Mouse (Mus musculus) ES-Bruce4 (cell line): ENCODE measurements around the gene Mok. TPM values are rescaled to one million over a fixed set of nuclear protein-coding genes. Genes with fewer than 3 reads are reported as not detected.

ENCODE experiments used
- H3K27ac ChIP-seq: 2 replicates; pipeline ENCODE4 v1.5.1; 2012; ENCODE audit warnings: low read length, inconsistent platforms; ENCODE audit not compliant: insufficient read depth
- H3K27me3 ChIP-seq: 2 replicates; pipeline ENCODE4 v1.6.1; 2012; ENCODE audit warnings: mild to moderate bottlenecking, low read length, inconsistent platforms; ENCODE audit not compliant: control insufficient read depth, poor library complexity, insufficient read depth, severe bottlenecking
- H3K36me3 ChIP-seq: 2 replicates; pipeline ENCODE4 v1.6.1; 2012; ENCODE audit warnings: inconsistent platforms, mild to moderate bottlenecking, low read length, moderate library complexity; ENCODE audit not compliant: control insufficient read depth, poor library complexity, insufficient read depth, severe bottlenecking
- H3K4me1 ChIP-seq: one replicate; pipeline ENCODE4 v1.8.1; 2011; ENCODE audit warnings: low read length; ENCODE audit not compliant: control insufficient read depth, insufficient read depth
- H3K4me3 ChIP-seq: 2 replicates; pipeline ENCODE4 v1.5.1; 2011; ENCODE audit warnings: low read depth, mild to moderate bottlenecking, low read length
- H3K9ac ChIP-seq: 2 replicates; pipeline ENCODE4 v1.6.1; 2012; ENCODE audit warnings: low read depth, mild to moderate bottlenecking, inconsistent platforms; ENCODE audit not compliant: poor library complexity, severe bottlenecking
- H3K9me3 ChIP-seq: replicated peaks from 2 replicates; pipeline ENCODE4 v1.6.1; 2012; ENCODE audit warnings: mild to moderate bottlenecking, low read length, inconsistent platforms; ENCODE audit not compliant: control insufficient read depth, poor library complexity, insufficient read depth, severe bottlenecking
- CTCF ChIP-seq: IDR thresholded peaks from one replicate; pipeline ENCODE4 v1.8.1; 2011; ENCODE audit warnings: low read depth, low read length
- EP300 ChIP-seq: IDR thresholded peaks from 2 replicates; pipeline ENCODE4 v1.6.1; 2011; ENCODE audit warnings: low read depth, low read length; ENCODE audit not compliant: insufficient read depth
- POLR2A ChIP-seq: IDR thresholded peaks from one replicate; pipeline ENCODE4 v1.8.1; 2011; ENCODE audit warnings: low read length; ENCODE audit not compliant: insufficient read depth
- polyA plus RNA-seq: library from polyadenylated mRNA; stranded (reverse); fragments of >200 nt; gene quantifications from 2 replicates; pipeline ENCODE4 v1.2.4, GENCODE M21; 2011; ENCODE audit warnings: low read depth; ENCODE audit not compliant: missing spikeins, insufficient read depth, insufficient read length

Mok gene
- polyA plus RNA-seq, 1 experiment = 33.4 TPM

DNA sequence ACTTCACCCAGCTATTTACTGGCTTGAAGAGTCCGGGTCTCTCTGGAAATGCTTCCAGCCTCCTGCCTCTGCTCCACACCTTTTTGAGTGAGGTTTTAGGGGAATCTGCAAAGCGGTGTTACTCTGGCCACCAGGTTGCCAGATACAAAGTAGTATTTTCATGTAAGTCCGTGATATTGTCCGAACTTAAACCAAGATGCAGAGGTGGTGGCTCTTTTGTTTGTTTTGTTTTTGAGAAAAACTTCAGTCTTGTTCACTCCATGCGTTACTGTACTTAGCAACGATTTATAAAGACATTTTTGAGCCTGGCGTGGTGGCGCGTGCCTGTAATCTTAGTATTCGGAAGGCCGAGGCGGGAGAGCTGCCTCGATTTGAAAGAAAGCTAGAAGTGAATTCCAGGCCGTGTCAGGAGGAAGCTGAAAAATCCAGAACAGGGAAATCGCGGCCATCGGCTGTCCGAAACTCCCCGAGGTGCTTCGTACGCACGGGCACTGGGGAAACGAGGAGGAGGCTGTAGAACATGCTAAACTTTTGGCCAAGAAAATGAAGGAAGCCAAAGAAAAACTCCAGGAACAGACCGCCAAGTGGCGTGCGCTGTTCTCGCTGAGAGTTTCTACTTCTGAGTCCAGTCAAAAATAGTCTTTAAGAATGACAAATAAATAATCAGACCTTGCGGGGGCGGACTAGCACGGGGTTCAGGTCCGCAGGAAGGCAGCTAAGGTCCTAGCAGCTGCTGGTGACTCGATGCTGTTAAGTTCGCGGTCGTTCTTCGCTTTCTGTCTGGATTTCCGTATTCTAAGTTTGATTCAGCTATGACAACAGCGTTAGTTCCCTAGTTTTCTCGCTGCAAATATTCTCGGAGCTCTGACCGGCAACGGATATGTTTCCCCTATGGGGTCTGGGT is 3.7 kb upstream of the Mok start:
- peak overlapping the region; percentile 88 for H3K4me3 ChIP-seq
- TF ChIP-seq CTCF (no peak), POLR2A (no peak), EP300 (no peak)
- peak overlapping the region; percentile 34; the same call in 1 of the 2 replicates for H3K27ac ChIP-seq
- no peaks in the 10 kb centered on the region for H3K27me3 ChIP-seq
- H3K36me3 ChIP-seq = no peaks in the 10 kb centered on the region
- no peaks in the 10 kb centered on the region for H3K9me3 ChIP-seq
- peak overlapping the region; percentile 74 for H3K9ac ChIP-seq
- no peaks in the 10 kb centered on the region for H3K4me1 ChIP-seq

DNA sequence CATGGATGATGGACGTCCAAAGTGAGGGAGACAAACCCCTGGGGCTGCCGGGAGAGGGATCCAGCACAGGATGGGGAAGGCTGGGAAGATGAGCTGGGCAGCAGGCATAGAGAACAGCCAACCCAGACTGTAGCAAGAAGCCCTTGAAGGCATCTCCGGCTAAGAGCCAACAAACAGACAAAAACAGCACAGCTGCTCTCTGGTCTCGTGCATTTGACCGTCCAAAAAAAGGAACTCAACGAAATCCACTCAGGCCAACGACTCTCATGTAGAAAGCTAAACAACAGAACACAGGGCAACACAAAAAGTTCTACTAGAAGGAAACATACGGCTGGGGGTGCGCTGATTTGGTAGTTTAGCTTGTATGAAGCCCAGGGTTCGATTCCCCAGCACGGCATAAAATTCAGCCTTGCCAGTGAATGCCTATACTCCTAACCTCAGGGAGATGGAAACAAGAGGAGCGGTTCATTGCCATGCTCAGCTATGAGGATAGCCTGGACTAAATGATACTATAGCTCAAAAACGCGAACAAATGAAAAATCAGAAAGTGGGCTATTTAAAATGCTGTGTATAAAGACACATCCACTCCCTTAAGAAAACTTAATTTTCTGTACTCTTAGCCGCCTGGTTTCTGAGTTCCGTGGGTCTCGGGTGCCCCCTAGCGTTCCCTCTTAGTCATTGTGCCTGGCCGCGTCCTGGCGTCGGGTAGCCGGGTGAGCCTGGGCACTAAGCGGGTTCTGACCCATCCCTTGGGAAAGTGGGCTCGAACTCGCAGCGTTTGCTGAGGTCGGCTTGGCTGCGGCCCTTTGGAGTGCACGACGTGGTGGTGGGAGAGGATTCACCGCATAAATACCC is 2.7 kb upstream of the Mok start:
- H3K9me3 ChIP-seq = no peaks in the 10 kb centered on the region
- H3K27ac ChIP-seq = peak overlapping the region; percentile 49; the same call in 1 of the 2 replicates
- peak overlapping the region; percentile 74 for H3K9ac ChIP-seq
- H3K4me1 ChIP-seq = no peaks in the 10 kb centered on the region
- no peak for TF ChIP-seq POLR2A
- TF ChIP-seq EP300 = no peak
- TF ChIP-seq CTCF = peak; percentile 84
- peak overlapping the region; percentile 88 for H3K4me3 ChIP-seq
- H3K27me3 ChIP-seq = no peaks in the 10 kb centered on the region
- H3K36me3 ChIP-seq = no peaks in the 10 kb centered on the region

GRCm38 (mm10) chr12:110841731-110842493 is 1.2 kb upstream of the Mok start:
- Histone ChIP-seq H3K27me3 (no peaks in the 10 kb centered on the region), H3K4me1 (no peaks in the 10 kb centered on the region), H3K4me3 (no peak overlapping the region), H3K27ac (no peak overlapping the region), H3K36me3 (no peaks in the 10 kb centered on the region), H3K9ac (no peak overlapping the region), H3K9me3 (no peaks in the 10 kb centered on the region)
- TF ChIP-seq EP300 = no peak
- no peak for TF ChIP-seq POLR2A
- no peak for TF ChIP-seq CTCF

DNA sequence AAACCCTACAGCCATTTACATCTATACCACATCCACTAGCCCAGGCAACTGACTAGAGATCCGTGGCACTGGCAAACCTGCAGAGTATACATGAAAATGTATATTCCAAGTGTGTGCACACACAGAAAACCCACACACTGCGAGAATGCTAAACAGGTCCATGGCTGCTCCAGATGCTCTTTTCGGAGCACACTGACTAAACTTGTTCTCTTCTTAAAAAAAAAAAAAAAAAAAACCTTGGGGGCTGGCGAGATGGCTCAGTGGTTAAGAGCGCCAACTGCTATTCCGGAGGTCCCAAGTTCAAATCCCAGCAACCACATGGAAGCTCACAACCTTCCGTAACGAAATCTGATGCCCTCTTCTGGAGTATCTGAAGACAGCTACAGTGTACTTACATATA is 2.9 kb downstream of the Mok start:
- Histone ChIP-seq H3K4me3 (peak overlapping the region; percentile 43; the same call in 1 of the 2 replicates), H3K9me3 (no peaks in the 10 kb centered on the region), H3K4me1 (peaks cover 6% of the 10 kb centered on the region), H3K36me3 (no peaks in the 10 kb centered on the region), H3K27ac (peak overlapping the region; percentile 98), H3K9ac (peak overlapping the region; percentile 31; the same call in 1 of the 2 replicates), H3K27me3 (no peaks in the 10 kb centered on the region)
- TF ChIP-seq POLR2A = no peak
- no peak for TF ChIP-seq CTCF
- TF ChIP-seq EP300 = no peak

- Histone ChIP-seq H3K36me3 (no peaks in the 10 kb centered on the region), H3K27me3 (no peaks in the 10 kb centered on the region), H3K4me1 (peaks cover 6% of the 10 kb centered on the region), H3K27ac (peak overlapping the region; percentile 98), H3K9me3 (no peaks in the 10 kb centered on the region), H3K4me3 (peak overlapping the region; percentile 55), H3K9ac (peak overlapping the region; percentile 79)
- TF ChIP-seq POLR2A = no peak
- TF ChIP-seq EP300 = peak; percentile 95
- no peak for TF ChIP-seq CTCF
Observed at GRCm38 (mm10) chr12:110837192-110837841, 3.4 kb downstream of the Mok start.
